15 mouse cellular contexts compared by ENCODE assay signal in the genomic region with DNA sequence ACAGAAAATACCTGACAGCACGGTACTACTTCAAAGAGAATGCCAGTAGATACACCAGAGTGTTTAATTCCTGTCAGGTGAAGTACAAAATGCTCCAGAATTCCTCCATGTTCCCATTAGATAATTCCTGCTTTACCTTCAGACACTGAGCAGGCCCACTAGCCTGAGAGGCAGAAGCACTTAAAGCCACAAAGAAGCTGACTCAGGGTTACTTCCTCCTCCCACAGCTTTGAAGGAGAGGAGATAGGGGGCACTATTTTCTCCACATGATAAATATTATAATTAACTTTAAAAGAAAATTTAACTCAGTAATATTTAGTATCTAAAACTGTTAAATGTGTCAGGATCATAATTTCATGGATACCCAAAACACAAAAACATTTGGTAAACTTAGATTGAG.
"Had no signal": no experiment of that assay in that cellular context is flagged by ENCODE, and none has a peak within 500 bp of the region (broad histone marks: within the 10 kb centered on the region; RNA-seq: fewer than 3 reads in every experiment).

No protein-coding gene starts in this region.

- H3K27ac ChIP-seq: left cerebral cortex, adult 2 months; liver, embryonic 13.5 days; macrophage; midbrain, embryonic 10.5 days; midbrain, embryonic 13.5 days; stomach, postnatal 0 days had no signal

- ATAC-seq: midbrain, embryonic 13.5 days had no signal

- H3K9me3 ChIP-seq: liver, embryonic 13.5 days; megakaryocyte, embryonic 14.5 days; midbrain, embryonic 10.5 days; midbrain, embryonic 13.5 days had no signal

- H3K9ac ChIP-seq: liver, embryonic 13.5 days; midbrain, embryonic 13.5 days had no signal

- DNase-seq: kidney, adult 2 months; kidney, postnatal 10 days; kidney, postnatal 36 days; layer of hippocampus, postnatal 36 days; liver, embryonic 13.5 days; lung, adult 2 months; thymus, adult 2 months; thymus, postnatal 14 days; thymus, postnatal 4 days had no signal

- H3K4me3 ChIP-seq: left cerebral cortex, adult 2 months; liver, embryonic 13.5 days; megakaryocyte, embryonic 14.5 days; midbrain, embryonic 10.5 days; midbrain, embryonic 13.5 days had no signal

- H3K4me1 ChIP-seq: liver, embryonic 13.5 days; midbrain, embryonic 10.5 days; midbrain, embryonic 13.5 days had no signal
